In the genomic region with DNA sequence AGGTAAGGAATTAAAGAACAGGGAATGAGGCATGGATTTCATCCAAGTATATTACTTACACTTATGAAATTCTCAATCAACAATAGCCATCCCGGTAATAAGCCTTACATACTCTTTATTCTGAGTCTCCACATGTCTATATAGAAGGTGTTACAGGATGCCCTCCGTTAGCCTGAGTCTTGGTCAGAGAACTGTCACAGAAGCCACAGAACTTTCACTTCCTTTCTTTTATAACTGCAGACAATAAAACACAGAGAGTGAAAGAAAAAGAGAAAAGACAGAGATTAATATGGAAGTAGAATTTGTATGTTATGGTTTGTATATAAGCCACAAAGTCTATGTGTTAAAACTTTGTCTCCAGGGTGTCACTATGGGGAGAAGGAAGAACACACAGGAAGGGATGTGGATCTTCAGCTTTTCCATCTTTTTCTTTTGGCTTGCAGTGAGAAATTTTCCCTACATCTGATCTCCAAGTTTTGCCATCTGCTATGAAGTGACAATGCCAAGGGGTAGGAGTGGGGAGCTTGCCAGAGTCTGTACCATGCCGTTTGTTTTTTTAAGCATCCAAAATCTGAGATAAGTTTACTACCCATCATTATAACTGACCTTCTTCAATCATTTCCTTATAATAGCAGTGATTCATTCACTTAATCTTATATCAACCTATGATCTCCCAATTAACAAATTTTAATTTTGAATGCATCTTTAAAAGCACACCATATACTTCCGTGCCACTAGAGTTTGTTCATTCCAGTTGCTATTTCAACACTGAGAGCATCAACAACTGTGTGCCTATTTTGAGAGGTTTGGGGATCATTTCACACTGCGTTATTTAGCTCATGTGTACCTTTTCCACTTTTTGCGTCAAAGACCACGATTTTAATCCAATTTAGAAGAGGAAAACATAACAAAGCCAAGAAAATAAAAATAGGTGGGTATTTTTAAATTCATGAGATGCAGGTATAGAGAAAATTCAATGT, we compare ENCODE assay signal across 9 mouse cellular contexts.
DNase-seq lines count a peak whose midpoint lies in the region; ATAC-seq lines count a peak whose summit lies in the region.
"Had no signal": no experiment of that assay in that cellular context is flagged by ENCODE, and none has a peak within 500 bp of the region (broad histone marks: within the 10 kb centered on the region; RNA-seq: fewer than 3 reads in every experiment).

No protein-coding gene starts in this region.

- DNase-seq in cerebellum, postnatal 10 days: peak; percentile 88 to 90
- DNase-seq in layer of hippocampus, adult 9-10 months (ENCODE audit: low spot score): peak; percentile 62
- no peak for DNase-seq in thymus, postnatal 25 days
- DNase-seq in lung, postnatal 4 days: no peak
- no peak for DNase-seq in spleen, postnatal 4 days (ENCODE audit: low spot score in 2 of 2)
- DNase-seq in embryo, embryonic 10 days (ENCODE audit: low spot score): no peak
- DNase-seq: gastrocnemius, postnatal 25 days had no signal

- peak; percentile 88 for ATAC-seq in cerebellum, adult (ENCODE audit: insufficient number of reproducible peaks, low FRiP score, low TSS enrichment)
- peak; percentile 77 for ATAC-seq in megakaryocyte progenitor cell, adult 5-6 weeks (replicated peaks; ENCODE audit: poor library complexity)

Comparison
In these comparisons a context has a peak if more than half of its experiments do, and no peak if none do; other contexts are left out.
1. DNase-seq: peak in cerebellum, postnatal 10 days (2 of 2) and layer of hippocampus, adult 9-10 months (single experiment); none in thymus, postnatal 25 days (single experiment), lung, postnatal 4 days (0 of 2), spleen, postnatal 4 days (0 of 2) and embryo, embryonic 10 days (single experiment).